Comparison of ENCODE assay signal across 14 mouse cellular contexts in the genomic region with DNA sequence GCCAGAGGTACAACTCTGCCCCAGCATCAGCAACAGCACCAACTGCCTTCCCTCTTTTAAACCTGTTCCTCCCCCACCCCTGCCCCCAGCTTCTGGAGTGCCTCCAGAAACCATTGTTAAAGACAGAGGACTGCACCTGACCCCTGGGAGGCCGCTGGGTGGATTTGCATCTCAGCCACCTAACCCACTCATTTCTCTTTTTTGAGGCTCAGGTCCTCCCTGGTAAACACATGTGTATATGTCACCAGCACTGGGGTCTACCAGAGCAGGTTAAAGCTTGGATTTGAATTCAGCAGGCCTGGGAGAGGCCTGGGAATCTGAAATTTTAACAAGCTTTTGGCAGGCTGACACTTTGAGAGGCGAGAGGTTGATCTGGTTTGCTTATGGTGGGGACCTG.
DNase-seq lines count a peak whose midpoint lies in the region; ATAC-seq and TF ChIP-seq lines count a peak whose summit lies in the region.
"Had no signal": no experiment of that assay in that cellular context is flagged by ENCODE, and none has a peak within 500 bp of the region (broad histone marks: within the 10 kb centered on the region; RNA-seq: fewer than 3 reads in every experiment).

No protein-coding gene starts in this region.

- no peak overlapping the region for H3K4me3 ChIP-seq in forebrain, embryonic 10.5 days
- H3K4me3 ChIP-seq in forebrain, postnatal 0 days (ENCODE audit: low read depth, low read length) = no peak overlapping the region
- H3K4me3 ChIP-seq in left cerebral cortex, adult 2 months = no peak overlapping the region
- H3K4me3 ChIP-seq in forebrain, embryonic 16.5 days (replicated peaks; ENCODE audit: low read length) = no peak overlapping the region
- no peak overlapping the region for H3K4me3 ChIP-seq in midbrain, postnatal 0 days (ENCODE audit: low read depth, low read length)

- no peak for ATAC-seq in forebrain, postnatal 0 days
- ATAC-seq in forebrain, embryonic 16.5 days = no peak
- ATAC-seq in midbrain, postnatal 0 days (ENCODE audit: low FRiP score) = no peak
- ATAC-seq: intestine, embryonic 16.5 days; lung, postnatal 0 days had no signal

- TF ChIP-seq CTCF in forebrain, postnatal 0 days (IDR thresholded peaks at IDR 0.05; ENCODE audit: low read depth) = no peak
- no peak for TF ChIP-seq CTCF in left cerebral cortex, adult 2 months (IDR thresholded peaks at IDR 0.05)
- TF ChIP-seq CTCF in midbrain, postnatal 0 days (IDR thresholded peaks at IDR 0.05) = no peak

- no peaks in the 10 kb centered on the region for H3K36me3 ChIP-seq in forebrain, embryonic 10.5 days (replicated peaks)
- H3K36me3 ChIP-seq in forebrain, postnatal 0 days (ENCODE audit: insufficient read depth) = no peaks in the 10 kb centered on the region
- H3K36me3 ChIP-seq in forebrain, embryonic 16.5 days (ENCODE audit: control insufficient read depth, insufficient read depth) = no peaks in the 10 kb centered on the region
- no peaks in the 10 kb centered on the region for H3K36me3 ChIP-seq in midbrain, postnatal 0 days (ENCODE audit: insufficient read depth, low read length)

- intact Hi-C loops in left cerebral cortex, adult 2 months (cut with DNase I) = no loop called here
- intact Hi-C loops in left cerebral cortex, postnatal 25 days (cut with DNase I) = no loop called here

- 39% methylated on average over 2 of the region's 2 CpGs for WGBS in forebrain, embryonic 10.5 days
- WGBS in forebrain, postnatal 0 days = 38% methylated on average over 2 of the region's 2 CpGs
- WGBS in forebrain, embryonic 16.5 days = 20% methylated on average over 2 of the region's 2 CpGs
- 58% methylated on average over 2 of the region's 2 CpGs for WGBS in midbrain, postnatal 0 days

- H3K27me3 ChIP-seq in forebrain, embryonic 10.5 days (ENCODE audit: poor library complexity, severe bottlenecking) = no peaks in the 10 kb centered on the region
- H3K27me3 ChIP-seq in forebrain, postnatal 0 days (ENCODE audit: insufficient read depth, low read length) = no peaks in the 10 kb centered on the region
- no peaks in the 10 kb centered on the region for H3K27me3 ChIP-seq in forebrain, embryonic 16.5 days (replicated peaks; ENCODE audit: control insufficient read depth, insufficient read depth, low read length)
- H3K27me3 ChIP-seq in midbrain, postnatal 0 days (ENCODE audit: insufficient read depth, low read length) = no peaks in the 10 kb centered on the region

- H3K9me3 ChIP-seq in forebrain, embryonic 10.5 days = no peaks in the 10 kb centered on the region
- H3K9me3 ChIP-seq in forebrain, postnatal 0 days (ENCODE audit: low read length) = no peaks in the 10 kb centered on the region
- no peaks in the 10 kb centered on the region for H3K9me3 ChIP-seq in forebrain, embryonic 16.5 days (ENCODE audit: control insufficient read depth, low read length)
- no peaks in the 10 kb centered on the region for H3K9me3 ChIP-seq in midbrain, postnatal 0 days (ENCODE audit: low read length)

- H3K4me1 ChIP-seq in forebrain, embryonic 10.5 days = peaks cover 37% of the 10 kb centered on the region
- H3K4me1 ChIP-seq in forebrain, postnatal 0 days (ENCODE audit: insufficient read depth) = peaks cover 12% of the 10 kb centered on the region
- H3K4me1 ChIP-seq in forebrain, embryonic 16.5 days (replicated peaks; ENCODE audit: control insufficient read depth, insufficient read depth, low read length) = peaks cover 26% of the 10 kb centered on the region
- peaks cover 16% of the 10 kb centered on the region; the same call in 1 of the 2 replicates for H3K4me1 ChIP-seq in midbrain, postnatal 0 days (ENCODE audit: insufficient read depth, low read length)

- H3K27ac ChIP-seq in forebrain, embryonic 10.5 days = peak overlapping the region; percentile 32
- H3K27ac ChIP-seq in forebrain, postnatal 0 days (ENCODE audit: low read depth, low read length) = no peak overlapping the region
- peak overlapping the region; percentile 79 for H3K27ac ChIP-seq in left cerebral cortex, adult 2 months
- no peak overlapping the region; the same call in 1 of the 2 replicates for H3K27ac ChIP-seq in forebrain, embryonic 16.5 days (ENCODE audit: low read length)
- H3K27ac ChIP-seq in midbrain, postnatal 0 days (ENCODE audit: low read depth, low read length) = 0 out of 2 replicates have a peak overlapping the region, but pooled peaks have one; percentile 52

- H3K9ac ChIP-seq in forebrain, postnatal 0 days = no peak overlapping the region
- 0 out of 2 replicates have a peak overlapping the region, but pooled peaks have one; percentile 27 for H3K9ac ChIP-seq in forebrain, embryonic 16.5 days (replicated peaks; ENCODE audit: low read depth, low read length)
- H3K9ac ChIP-seq in midbrain, postnatal 0 days (replicated peaks; ENCODE audit: low read length, poor library complexity, severe bottlenecking) = 0 out of 2 replicates have a peak overlapping the region, but pooled peaks have one; percentile 13

- no peak overlapping the region for H3K4me2 ChIP-seq in forebrain, postnatal 0 days (ENCODE audit: low read depth)
- no peak overlapping the region for H3K4me2 ChIP-seq in forebrain, embryonic 16.5 days (ENCODE audit: low read length)
- no peak overlapping the region for H3K4me2 ChIP-seq in midbrain, postnatal 0 days (ENCODE audit: low read depth, low read length, poor library complexity, severe bottlenecking)
- H3K4me2 ChIP-seq: liver, embryonic 11.5 days had no signal

- no peak for DNase-seq in forebrain, embryonic 10.5 days (ENCODE audit: extremely low spot score, low spot score)
- DNase-seq in forebrain, postnatal 0 days = no peak
- no peak for DNase-seq in left cerebral cortex, adult 2 months (ENCODE audit: extremely low spot score in 1 of 2, low spot score in 2 of 2)
- no peak for DNase-seq in left cerebral cortex, postnatal 25 days (ENCODE audit: low spot score in 2 of 2)
- DNase-seq in midbrain, postnatal 0 days (ENCODE audit: low spot score) = no peak
- no peak for DNase-seq in urinary bladder, postnatal 14 days (ENCODE audit: low spot score)
- no peak for DNase-seq in kidney, postnatal 36 days
- DNase-seq: embryo, embryonic 11 days; kidney, postnatal 4 days; thymus, adult 18-20 months had no signal

Comparison
In these comparisons a context has a peak if more than half of its experiments do, and no peak if none do; other contexts are left out.
1. H3K27ac ChIP-seq: peak in forebrain, embryonic 10.5 days (single experiment), left cerebral cortex, adult 2 months (single experiment) and midbrain, postnatal 0 days (single experiment); none in forebrain, postnatal 0 days (single experiment) and forebrain, embryonic 16.5 days (single experiment).